Mouse (Mus musculus) megakaryocyte, embryonic 14.5 days (primary cell): ENCODE data around the gene Tmem233.
A peak's percentile ranks its signal among the peaks of the same experiment; 100 is the strongest.

Experiments
- FLI1 ChIP-seq: IDR thresholded peaks from 2 replicates; pipeline ENCODE4 v1.6.1; 2012; ENCODE audit warnings: low read length, inconsistent platforms, mixed read lengths
- GATA1 ChIP-seq: IDR thresholded peaks from 3 replicates; pipeline ENCODE4 v1.6.1; 2012; ENCODE audit warnings: mixed read lengths, low read length, inconsistent platforms, borderline replicate concordance

GRCm38 (mm10) chr5:116024327-116024739, 58.7 kb downstream of the Tmem233 start, which contains the start of gene Prkab1:
- TF ChIP-seq FLI1, result peak; percentile 95
- no peak for TF ChIP-seq GATA1
